Mouse (Mus musculus) lung, adult 2 months (tissue): Measurements from ENCODE around the gene Rhob. TPM values are rescaled to one million over a fixed set of nuclear protein-coding genes. Genes with fewer than 3 reads are reported as not detected.

Experiments
- DNase-seq: peaks from one replicate; pipeline ENCODE4 v3.0.0; 2022
- H3K4me1 ChIP-seq: fragments of 200-500 bp; 2 replicates; pipeline ENCODE4 v1.6.1; 2011; ENCODE audit warnings: low read length; ENCODE audit not compliant: control insufficient read depth, insufficient read depth
- H3K4me3 ChIP-seq: fragments of 200-500 bp; replicated peaks from 2 replicates; pipeline ENCODE3; 2011; ENCODE audit warnings: low read depth, mild to moderate bottlenecking, control low read depth, low read length; ENCODE audit errors: extremely low read depth
- CTCF ChIP-seq: fragments of 200-500 bp; IDR thresholded peaks from 2 replicates; pipeline ENCODE4 v1.5.1; 2011; ENCODE audit warnings: mild to moderate bottlenecking, low read length, control low read depth; ENCODE audit not compliant: insufficient read depth
- POLR2A ChIP-seq: fragments of 200-500 bp; IDR thresholded peaks from 2 replicates; pipeline ENCODE4 v1.6.1; 2011; ENCODE audit warnings: low read depth, mild to moderate bottlenecking, control low read depth, low read length, borderline replicate concordance; ENCODE audit errors: extremely low read depth
- WGBS: fragments of 180-500 bp; shearing (Covaris S2); methylation state at CpG from one replicate; pipeline ENCODE4 v1.1.7; 2018; 5-methylcytosine and 5-hydroxymethylcytosine counted together
- polyA plus RNA-seq: library from polyadenylated mRNA; depleted of rRNA; stranded (reverse); fragments of >200 nt; gene quantifications from 2 replicates; pipeline ENCODE4 v1.2.3, GENCODE M21; 2012

The Rhob gene
- polyA plus RNA-seq, 1 experiment: 324 TPM

DNA sequence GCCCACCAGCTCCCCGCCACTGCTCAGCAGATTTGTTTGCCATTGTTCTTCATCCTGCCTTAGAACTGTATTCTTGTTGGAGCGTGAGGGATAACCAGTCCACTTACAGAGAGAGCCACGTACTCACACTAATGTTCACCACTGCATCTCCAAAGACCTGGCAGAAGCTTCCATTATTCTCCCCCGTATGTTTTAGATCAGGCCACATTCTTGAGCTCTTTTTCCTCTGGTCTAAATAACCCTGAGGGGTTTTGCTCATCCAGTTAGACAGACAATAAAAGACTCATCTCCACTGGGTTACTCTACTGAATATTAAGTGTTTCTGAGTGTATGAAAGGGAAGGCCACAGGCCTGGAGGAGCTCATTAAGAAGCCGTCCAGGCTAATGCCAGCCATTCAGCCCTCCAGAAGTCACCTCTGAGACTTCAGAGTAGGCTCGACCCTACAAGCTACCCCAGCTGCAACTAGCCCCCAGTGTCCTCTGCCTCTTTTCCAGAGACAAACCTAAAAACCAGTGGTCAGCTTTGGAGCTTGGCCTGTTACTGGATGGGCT, 24.9 kb downstream of the Rhob start:
- DNase-seq: no peak
- H3K4me3 ChIP-seq: no peak overlapping the region
- WGBS: 80% methylated on average over 6 of the region's 6 CpGs
- TF ChIP-seq POLR2A: no peak
- TF ChIP-seq CTCF: no peak
- H3K4me1 ChIP-seq: peaks cover 2% of the 10 kb centered on the region; the same call in 1 of the 2 replicates

DNA sequence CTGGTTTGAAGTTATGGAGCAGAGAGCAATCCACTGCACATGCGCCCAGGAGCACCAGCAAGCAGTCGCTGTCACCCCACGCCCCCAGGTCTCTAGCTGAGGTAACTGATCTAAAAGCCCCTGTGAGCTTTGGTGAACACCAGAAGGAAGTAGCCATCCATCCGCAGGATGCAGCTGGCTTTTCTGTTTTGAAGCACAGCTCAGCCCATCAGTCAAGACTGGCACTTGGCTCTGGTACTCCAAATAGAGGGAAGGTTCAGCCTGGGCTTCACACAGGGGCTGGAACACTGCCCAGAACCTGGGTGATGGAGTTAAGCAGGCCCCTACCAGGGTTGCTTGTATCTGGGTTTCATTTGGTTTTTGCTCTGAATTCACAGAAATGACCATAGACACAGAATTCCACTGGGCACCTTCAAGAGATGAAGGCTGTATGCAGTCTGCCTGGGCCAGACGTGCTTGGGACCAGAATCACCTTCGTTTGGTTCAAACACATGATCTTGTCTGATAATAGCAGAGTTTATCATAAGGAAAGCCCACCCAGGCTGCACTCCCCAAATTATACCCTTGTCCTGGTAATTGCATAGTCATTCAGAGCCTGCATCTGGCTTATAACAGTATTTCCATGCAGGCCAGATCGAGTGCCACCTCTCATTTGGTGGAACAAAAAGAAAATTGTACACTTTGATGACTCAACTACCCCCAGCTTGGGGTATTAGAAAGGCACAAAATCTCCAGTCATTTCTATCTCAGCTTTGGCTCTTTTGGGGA, 27.0 kb downstream of the Rhob start:
- 44% methylated on average over 7 of the region's 7 CpGs for WGBS
- no peak for DNase-seq
- TF ChIP-seq CTCF (no peak), POLR2A (no peak)
- no peak overlapping the region for H3K4me3 ChIP-seq
- H3K4me1 ChIP-seq: peaks cover 2% of the 10 kb centered on the region; the same call in 1 of the 2 replicates

DNA sequence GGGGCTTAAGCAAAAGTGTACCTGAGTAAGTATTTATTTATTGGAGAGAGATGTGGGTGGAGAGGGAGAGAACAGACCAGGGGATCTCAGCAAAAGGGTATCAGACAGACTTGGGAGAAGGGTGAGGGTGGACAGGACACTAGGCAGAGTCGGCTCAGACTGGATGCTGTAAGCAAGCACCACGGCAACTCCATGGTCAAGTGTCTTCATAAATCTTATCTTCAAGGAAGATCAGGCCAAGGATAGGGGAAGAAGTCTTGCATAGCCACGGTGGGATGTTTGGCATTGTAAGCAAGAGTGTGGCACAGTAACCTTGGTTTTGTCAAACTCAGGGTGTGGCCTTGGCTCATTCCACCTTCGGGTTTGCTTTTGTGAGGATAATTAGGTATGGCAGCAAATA, 27.8 kb downstream of the Rhob start:
- no peak for TF ChIP-seq POLR2A
- Histone ChIP-seq H3K4me3 (no peak overlapping the region), H3K4me1 (peaks cover 2% of the 10 kb centered on the region; the same call in 1 of the 2 replicates)
- 44% methylated on average over 4 of the region's 4 CpGs for WGBS
- DNase-seq: no peak

DNA sequence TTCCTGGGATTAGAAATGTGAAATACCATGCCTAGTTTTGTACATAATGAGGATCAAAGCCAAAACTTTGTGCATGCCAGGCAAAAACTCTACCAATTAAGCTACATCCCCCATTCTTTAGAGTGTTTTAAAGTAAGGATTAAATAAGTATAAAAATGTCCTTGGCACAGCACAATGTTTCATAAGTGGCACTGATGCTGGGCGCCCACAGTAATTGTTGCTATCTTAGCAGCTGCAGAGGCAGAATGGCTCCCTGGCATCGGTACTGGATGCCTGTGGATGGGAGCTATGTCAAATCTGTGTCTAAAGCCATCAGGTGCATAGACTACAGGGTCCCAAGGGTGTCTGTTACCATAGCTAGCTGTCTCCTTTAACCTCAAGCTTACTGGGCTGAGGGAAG, 28.8 kb downstream of the Rhob start:
- WGBS: 87% methylated on average over 2 of the region's 2 CpGs
- no peak overlapping the region for H3K4me3 ChIP-seq
- no peak for DNase-seq
- TF ChIP-seq POLR2A (no peak), CTCF (no peak)
- peaks cover 2% of the 10 kb centered on the region; the same call in 1 of the 2 replicates for H3K4me1 ChIP-seq

DNA sequence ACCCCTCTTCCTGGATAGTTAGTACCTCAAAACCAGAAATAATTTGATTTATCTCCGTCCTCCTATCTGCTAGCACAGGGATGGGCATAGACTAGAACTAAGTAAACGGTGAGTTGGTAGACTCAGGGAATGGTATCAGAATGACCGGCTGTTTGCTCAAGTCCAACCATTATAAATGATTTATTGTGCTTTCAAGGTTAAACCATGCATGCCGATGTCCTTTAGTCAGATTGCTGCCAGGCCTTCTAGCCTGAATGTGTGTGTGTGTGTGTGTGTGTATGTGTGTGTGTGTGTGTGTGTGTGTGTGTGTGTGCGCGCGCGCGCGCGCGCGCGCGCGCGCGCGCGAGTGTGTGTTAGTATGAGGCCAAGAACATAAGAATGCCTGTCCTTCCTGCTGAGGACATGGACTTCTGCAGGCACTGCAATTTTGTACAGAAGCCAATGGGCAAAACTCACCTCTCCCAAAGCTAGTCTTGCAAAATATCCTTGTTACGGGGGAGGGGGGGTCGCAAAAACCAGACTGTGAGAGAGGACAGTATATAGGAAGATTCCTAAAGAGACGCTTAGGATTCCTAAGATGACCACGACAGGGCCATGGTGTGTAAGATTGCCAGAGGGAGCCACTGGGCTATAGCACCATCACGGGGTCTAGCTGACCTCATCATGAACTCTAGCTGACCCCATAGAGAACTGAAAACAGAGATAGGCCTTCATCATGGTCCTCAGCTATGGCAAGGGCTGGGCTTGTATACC, 29.9 kb downstream of the Rhob start:
- DNase-seq: no peak
- Histone ChIP-seq H3K4me3 (no peak overlapping the region), H3K4me1 (peaks cover 2% of the 10 kb centered on the region; the same call in 1 of the 2 replicates)
- 88% methylated on average over 25 of the region's 25 CpGs for WGBS
- TF ChIP-seq POLR2A: no peak
- TF ChIP-seq CTCF: no peak

DNA sequence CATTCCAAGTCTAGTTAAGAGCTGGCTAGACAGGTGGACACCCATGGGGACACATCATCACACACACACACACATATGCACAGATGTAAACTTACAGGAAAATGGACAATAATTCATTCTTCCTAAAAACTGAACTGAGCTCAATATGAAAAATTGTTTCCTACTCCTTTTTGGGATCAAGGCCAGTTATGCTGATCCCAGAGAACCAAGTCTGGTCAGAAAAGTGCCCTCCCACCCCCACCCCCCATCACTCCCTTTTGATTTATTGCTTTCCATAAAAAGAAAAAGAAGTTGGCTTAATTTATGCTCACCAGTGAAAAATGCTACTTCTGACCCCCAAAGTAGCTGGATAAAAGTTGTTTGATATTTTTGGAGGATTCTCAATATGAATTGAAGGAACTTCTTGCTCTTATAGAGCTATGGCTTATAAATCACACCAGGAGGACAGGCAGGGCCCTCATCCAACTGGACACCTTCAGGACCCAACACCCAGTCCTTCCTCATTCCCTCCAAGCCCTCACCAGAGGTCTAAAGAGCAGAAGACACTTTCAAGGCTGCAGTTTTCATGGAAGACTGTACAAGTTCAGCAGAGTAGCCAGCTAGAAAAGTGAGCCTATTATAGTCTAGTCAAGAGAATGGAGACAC, 31.5 kb downstream of the Rhob start:
- Histone ChIP-seq H3K4me3 (no peak overlapping the region), H3K4me1 (peaks cover 2% of the 10 kb centered on the region; the same call in 1 of the 2 replicates)
- no peak for TF ChIP-seq CTCF
- TF ChIP-seq POLR2A: no peak
- no peak for DNase-seq

DNA sequence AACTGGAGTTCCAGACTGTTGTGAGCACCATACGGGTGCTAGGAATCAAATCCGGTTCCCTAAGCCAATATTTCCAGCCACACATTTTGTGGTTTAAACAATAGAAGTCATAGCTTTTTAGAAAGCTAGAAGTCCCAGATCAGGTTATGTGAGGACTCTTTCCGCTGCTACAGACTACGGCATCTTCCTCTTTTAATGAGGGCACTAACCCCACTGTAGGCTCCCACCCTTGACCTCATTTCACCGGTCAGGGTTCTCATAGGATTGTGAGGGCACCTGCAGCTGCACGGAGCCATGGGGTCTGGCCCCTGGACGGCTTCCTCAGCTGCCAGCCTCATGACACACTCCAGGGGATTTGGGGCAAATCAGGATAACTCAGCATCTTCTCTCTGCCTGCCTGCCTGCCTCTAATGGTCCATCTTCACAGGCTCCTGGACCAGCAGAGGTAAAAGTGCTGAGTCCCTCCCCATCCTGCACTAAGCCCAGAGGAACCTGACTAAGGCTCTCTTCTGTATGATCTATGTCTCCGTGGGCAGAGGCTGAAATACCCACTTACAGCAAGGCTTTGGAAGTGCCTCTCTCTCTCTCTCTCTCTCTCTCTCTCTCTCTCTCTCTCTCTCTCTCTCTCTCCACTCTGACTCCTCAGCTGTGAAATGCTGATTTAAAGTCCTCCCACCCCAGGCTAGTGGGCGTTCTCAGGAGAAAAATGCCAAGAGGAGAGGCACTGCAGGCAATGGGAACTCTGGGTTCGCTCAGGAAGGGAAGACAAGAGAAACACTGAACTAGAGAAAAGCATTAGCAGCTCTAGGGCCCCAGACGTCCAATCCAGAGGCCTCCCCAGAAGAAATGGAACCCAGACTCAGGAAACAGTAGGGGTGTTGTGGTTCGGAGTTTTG, 32.5 kb downstream of the Rhob start:
- Histone ChIP-seq H3K4me1 (peaks cover 2% of the 10 kb centered on the region; the same call in 1 of the 2 replicates), H3K4me3 (no peak overlapping the region)
- no peak for DNase-seq
- TF ChIP-seq CTCF: no peak
- TF ChIP-seq POLR2A: no peak
- 71% methylated on average over 12 of the region's 12 CpGs for WGBS

DNA sequence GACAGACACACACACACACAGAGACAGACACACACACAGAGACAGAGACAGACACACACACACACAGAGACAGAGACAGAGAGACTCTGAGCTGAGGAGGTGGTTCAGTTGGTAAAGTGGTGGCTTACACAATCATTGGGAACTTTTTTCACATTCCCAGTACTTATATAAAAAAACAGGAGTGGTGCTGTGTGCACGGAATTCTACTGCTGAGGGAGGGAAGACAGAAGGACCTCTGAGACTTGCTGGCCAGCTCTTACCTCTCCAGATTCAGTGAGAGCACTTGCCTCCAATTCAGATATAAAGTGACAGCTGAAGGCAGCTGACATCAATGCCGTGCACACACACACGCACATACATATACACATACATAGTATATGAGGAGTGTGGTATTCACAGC, 34.1 kb downstream of the Rhob start:
- 73% methylated on average over 3 of the region's 3 CpGs for WGBS
- DNase-seq: no peak
- no peak overlapping the region for H3K4me3 ChIP-seq
- H3K4me1 ChIP-seq: no peaks in the 10 kb centered on the region
- TF ChIP-seq POLR2A: no peak
- TF ChIP-seq CTCF: no peak
